Mouse (Mus musculus): ENCODE data around the gene Fancc.

Gene Fancc

DNA sequence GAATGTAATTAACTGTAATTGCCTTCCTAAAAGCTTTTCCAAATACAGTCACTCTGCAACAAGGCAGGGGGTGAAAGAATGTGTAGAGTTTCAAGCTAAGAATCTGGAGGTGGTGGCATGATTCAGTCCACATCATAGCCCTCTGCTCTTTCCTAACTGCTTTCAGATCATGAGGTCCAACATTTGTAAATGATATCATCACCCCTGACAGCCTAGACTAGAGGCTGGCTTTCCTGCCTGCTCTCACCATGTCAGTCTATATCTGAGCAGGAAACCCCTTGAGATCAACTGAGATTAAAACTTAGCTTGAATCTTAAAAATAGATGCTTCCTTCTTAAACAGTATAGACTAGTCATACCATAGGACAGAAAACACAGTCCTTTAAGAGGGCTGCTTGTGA is 75.9 kb downstream of the Fancc start:
- DNase-seq (ENCODE audit: low read depth, low spot score) = no peak

DNA sequence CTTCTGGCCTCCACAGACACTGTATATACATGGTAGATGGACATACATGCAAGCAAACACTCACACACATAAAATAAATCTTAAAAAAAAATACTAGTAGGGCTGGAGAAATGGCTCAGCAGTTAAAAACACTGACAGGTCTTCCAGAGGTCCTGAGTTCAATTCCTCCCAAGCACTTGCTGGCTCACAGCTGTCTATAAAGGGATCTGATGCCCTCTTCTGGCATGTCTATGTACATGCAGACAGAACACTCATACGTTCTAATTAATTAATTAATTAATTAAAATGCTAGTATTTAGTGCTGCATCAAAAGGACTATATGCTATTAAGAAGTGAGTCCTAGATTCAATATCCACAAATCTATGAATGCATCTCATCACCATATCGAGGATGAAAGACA is 78.9 kb downstream of the Fancc start:
- no peak for DNase-seq (ENCODE audit: low read depth, low spot score)

DNA sequence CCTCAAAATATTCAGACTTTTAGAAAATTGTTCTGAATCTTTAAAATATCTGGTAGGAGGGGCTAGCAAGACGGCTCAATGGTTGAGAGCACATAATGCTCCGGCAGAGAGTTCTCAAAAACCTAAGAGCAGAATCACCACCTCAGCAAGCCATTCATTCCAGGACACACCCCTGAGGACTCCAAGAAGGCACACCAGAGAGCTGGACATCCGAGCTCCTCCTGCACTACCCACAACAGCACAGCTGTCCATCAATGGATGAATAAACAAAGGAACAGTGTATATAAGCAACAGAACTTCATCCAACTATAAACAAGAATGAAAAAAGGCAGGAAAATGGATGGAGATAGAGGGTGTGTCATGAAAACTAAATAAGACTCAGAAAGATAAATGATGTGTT is 80.3 kb downstream of the Fancc start:
- DNase-seq (ENCODE audit: low read depth, low spot score) = no peak

DNA sequence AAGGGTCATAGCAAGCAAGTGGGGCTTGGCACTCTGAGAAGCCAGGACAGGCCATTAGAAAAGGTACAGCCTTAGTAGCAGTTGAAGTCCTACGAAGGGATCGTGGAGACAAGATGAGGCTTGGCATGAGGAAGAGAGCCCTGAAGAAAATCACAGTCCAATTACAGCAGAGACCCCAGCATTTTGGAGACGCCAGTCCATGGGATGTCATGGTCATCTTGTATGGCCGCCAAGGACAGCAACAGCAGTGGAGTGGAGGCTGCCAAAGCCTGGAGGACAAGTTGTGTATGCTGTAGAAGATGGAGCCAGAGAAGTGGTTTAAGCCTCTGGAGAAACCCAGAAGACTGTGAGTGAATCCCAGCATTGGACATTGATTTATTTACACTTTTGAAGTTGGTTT is 84.4 kb downstream of the Fancc start:
- no peak for DNase-seq (ENCODE audit: low read depth, low spot score)

DNA sequence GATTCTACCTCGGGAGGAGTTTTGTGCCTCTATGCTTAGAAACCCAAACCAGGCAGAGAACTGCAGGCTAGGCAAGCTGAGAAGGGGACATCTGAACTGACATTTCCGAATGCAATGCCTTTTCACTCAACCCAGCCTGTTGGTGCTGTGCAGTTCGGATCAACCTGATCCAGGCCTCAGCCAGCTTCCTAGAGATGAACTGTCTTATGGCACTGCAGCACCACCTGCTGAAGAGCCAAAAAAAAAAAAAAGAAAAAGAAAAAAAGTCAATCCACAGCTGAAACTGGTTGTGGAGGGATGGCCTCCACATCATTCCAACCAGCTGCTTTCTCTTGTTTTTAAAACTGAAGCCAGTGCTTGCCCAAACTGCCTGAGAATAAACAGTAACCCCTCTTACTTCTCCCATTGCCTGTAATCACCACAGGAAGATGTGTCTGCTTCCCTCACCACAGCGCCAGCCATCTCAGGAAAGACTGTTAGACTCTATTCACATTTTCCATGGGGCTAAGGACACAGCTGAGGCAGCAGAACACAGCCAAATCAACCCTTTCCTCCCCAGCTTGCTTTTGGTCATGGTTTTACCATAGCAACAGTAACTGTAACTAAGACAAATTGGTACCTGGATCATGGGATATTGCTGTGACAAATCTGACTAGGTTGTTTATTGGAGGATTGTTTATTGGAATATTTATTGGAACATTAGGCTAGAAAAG is 85.6 kb downstream of the Fancc start:
- DNase-seq (ENCODE audit: low read depth, low spot score) = no peak

DNA sequence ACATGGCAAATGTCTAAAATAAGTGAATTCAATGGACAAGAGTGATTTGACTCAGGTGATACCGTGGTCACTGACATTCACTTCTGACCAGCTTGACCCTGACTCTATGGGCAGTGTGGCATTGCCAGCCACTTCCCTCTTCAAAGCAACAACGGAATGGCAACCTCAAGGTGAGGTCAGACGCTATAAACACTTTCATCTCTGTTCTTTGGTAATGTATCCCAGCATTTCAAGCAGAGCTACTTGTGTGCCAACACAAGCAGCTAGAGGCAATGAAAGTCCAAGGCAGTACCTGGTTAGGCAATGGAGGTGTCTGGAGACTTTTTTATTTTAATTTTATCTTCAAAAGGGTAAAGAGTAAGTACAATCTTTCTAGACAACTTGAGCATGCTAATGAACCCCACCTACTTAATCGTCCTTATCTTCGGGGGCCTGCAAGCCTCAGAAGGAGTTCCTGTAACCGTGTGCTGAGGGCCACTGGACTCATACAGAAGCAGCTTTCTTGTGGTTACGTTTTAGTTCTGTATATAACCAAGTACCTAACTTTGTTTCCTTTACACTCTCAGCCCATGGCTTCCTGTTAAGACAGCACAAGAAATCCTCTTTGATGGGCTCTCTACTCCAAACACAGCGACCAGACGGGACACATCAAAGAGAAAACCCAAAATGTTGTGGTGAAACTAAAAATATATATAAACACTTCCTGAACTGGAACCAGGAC is 86.3 kb downstream of the Fancc start:
- DNase-seq (ENCODE audit: low read depth, low spot score) = no peak

DNA sequence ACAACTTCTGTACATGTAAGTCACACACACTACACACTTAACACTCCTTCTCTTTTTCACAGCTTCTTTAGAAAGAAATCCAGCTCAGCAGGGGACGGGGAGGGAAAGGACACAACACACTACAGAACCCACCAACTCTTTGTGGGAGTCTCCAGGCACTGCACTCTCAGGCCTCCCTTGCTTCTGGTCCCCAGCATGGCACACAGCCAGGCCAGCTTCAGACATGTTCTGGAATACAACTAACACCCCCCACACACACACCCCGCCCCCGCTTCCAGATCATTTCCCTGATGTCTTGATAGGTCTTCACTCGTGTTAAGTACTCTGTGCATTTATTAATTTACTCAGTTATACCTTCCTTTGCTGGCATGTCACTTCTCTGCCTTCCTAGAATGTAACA is 91.9 kb downstream of the Fancc start:
- no peak for DNase-seq (ENCODE audit: low read depth, low spot score)

DNA sequence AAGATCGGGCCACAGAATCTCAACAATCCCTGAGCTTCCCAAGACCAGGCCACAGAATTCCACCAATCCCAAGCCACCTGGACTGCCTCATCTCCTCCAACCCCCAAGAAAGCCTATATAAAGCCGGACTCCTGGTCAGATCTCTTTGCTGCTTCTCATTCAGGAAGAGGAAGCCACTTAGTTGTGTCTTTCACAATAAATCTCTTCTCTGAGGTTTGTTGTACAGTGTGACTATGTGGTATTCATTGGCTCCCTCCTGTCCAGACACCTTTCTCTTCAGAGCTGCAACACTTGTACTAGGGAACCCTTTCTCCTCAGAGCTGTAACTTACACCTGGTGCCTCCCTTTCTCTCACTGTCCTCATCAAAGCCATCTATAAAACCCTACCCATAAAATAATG is 92.4 kb downstream of the Fancc start:
- no peak for DNase-seq (ENCODE audit: low read depth, low spot score)

DNA sequence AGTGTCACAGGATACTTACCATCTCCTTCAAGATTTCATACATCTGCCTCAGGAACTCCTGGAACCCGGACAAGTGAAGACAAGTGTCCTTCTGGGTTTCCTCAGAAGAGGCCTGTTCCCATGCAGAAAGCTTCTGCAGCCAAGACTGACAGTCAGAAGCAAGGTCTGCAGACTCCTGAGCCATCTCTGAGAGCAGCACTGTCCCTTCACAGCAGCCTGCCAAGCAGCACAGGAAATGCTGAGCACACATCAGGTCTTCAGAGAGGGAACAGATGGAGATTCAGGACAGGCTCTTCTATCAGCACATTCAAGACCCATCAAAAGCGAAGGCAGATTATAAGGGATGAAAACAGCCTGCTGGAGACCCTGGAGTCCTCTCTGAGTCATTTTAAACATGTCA is 94.3 kb downstream of the Fancc start:
- no peak for DNase-seq (ENCODE audit: low read depth, low spot score)

DNA sequence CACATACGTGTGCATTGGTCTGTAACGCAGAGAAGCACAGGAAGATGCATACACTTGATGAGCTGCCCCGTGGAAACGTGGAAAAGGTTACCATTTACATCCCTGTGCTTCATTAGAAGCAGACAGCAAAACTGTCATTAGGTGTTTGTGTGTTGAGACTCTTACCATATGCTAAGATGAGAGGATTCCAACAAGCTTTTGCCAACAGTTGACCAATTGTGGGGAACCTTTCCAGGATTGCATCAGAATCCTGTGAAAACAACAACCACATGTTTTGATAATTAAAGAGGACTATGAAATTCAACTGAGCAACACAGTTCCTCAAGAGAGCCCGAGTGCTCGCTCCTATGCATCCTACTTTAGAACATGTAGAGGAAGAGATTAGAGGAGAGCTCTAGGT is 97.0 kb downstream of the Fancc start:
- no peak for DNase-seq (ENCODE audit: low read depth, low spot score)

DNA sequence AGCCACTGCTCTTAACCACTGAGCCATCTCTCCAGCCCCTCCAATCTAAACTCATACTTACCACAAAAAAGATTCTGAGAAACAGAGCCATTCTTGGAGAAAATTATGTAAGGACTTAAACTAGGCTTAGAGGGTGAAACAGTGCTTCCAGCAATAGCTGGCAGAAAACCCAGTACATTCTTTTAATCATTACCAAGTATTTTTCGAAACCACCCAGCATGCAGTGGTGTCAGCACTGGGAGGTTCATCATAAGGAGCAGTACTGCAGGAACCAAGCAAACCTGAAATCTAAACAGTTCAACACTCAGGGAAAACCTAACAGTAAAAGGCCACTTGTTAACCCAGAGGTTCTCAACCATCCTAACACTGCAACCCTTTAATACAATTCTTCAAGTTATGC is 99.7 kb downstream of the Fancc start:
- no peak for DNase-seq (ENCODE audit: low read depth, low spot score)

DNA sequence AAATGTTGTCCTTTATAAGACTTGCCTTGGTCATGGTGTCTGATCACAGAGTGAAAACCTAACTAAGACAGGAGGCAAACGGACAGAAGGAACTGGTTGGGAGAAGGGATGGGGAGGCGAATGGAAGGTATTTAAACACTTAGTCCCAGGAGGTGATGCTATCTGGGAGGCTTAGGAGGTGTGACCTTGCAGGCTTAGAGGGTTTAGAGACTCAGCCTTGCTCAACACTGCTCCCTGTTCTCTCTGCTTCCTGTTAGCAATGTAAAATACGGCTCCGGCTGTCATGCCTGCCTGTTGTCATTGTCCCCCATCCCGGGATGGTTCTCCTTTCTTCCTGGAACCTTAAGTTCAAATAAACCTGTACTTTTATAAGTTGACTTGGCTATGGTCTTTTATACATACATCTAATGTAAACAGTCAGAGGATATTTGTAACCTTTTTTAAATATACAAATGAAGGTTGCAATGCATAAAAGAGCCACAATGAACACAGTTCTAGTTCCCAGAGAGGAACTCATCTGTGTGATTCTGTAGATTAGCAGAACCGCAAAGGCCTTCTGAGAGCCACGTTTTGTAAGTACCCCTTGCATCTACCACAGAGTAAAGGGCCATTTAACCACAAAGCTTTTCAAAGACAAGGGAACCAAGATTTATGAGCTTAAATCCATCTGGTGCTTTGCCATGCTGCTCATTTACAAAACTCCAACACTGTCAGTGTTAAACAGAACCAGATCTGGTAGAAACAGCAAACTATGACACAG is 102.6 kb downstream of the Fancc start:
- DNase-seq (ENCODE audit: low read depth, low spot score) = no peak

DNA sequence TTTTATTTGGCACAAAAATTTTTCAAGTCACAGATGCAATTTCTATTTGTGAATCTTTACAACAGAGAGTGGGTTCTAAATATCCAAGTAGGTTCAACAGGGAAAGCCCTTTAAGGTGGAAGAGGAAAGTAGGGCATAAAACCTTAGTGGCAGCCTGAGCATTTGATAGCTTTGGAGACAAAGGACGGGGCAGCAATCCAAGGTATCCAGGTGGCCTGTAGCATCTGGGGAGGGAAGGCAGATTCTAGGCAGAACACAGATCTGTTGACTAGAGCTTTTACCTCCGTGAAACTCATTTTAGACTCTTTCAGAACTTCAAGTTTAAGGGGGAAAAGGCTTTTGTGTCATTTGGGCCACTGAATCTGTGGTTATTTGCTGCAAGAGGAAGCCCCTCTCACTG is 111.8 kb downstream of the Fancc start:
- no peak for DNase-seq (ENCODE audit: low read depth, low spot score)

DNA sequence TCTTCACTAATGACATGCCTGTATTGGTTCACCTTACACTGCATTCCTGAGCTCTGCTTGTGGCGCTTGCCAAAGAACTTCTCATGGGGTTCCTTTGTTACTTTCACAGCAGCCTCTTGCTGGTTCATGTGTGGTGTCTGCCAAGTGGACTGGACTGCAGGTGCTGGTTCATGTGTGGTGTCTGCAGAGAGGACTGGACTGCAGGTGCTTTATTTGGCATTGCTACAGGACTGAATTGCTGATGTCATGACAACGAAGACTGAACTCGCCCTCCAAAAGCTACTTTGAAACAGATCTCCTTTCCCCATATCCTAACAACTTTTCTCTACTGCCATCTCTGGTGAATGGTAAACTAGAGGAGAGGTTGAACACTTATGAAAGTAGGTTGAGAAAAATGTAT is 112.3 kb downstream of the Fancc start:
- no peak for DNase-seq (ENCODE audit: low read depth, low spot score)

DNA sequence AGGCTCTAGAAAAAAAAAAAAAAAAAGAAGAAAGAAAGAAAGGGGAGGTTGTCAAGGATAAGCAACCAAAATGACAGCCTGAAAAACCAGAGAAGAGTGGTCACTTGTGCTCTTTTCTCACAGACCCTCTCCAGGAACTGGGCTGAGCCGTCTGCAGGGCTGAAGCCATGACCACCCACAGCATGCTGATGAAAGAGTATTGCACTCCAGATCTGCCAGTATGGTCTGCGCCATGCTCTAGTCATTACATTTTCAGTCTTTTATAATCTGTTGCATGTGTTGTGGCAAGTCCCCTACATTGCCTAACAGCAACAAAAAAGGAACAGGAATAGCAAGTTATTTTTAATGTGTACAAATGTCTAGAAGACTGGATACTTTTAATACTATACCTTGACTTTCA is 114.9 kb downstream of the Fancc start:
- no peak for DNase-seq (ENCODE audit: low read depth, low spot score)

DNA sequence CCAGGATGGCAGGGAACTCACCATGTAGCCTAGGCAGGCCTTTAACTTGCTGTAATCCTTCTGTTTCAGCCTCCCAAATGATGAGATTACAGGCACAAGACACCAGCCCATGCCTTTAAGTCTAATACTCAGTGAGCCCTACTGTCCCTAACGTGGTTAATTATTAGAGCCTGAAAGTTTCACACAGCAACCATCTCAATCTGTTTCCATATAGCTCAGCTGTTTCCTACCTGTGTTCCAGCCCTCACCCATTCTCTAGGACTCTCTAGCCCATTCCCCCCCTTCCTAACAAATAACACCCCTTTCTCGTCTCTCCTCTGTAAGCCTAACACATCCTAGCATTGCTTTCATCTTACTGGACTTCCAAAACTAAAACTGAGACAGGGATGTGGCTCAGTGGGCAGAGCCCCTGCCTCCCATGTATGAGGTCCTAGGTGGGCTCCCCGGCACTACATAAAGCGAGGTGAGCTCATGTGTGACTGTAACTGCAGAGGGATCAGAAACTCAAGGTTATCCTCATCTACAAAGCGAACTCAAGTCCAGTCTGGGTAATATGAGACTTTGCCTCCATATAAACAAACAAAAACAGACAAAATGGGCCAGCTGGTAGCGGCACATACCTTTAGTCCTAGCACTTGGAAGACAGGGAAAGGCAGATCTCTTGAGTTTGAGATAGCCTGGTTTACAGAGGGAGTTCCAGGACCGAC is 123.5 kb downstream of the Fancc start:
- no peak for DNase-seq (ENCODE audit: low read depth, low spot score)

DNA sequence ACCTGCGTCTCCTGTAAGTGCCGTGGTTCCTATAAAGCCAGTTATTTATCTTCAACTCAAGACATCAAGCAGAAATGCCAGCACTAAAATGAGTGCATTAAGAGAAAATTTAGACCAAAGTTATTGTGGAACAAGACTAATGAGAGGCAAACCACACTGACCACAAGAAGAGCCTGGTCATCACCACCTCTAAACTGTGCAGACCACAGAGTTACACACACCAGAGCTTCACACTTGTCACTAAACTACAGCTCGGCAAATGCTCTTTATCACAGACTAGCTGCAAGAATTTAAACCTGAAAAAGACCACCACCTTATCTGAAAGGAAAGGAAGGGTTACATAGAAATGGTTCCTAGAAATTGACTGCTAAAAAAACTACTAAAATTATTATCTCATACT is 135.3 kb downstream of the Fancc start:
- DNase-seq (ENCODE audit: low read depth, low spot score) = no peak

DNA sequence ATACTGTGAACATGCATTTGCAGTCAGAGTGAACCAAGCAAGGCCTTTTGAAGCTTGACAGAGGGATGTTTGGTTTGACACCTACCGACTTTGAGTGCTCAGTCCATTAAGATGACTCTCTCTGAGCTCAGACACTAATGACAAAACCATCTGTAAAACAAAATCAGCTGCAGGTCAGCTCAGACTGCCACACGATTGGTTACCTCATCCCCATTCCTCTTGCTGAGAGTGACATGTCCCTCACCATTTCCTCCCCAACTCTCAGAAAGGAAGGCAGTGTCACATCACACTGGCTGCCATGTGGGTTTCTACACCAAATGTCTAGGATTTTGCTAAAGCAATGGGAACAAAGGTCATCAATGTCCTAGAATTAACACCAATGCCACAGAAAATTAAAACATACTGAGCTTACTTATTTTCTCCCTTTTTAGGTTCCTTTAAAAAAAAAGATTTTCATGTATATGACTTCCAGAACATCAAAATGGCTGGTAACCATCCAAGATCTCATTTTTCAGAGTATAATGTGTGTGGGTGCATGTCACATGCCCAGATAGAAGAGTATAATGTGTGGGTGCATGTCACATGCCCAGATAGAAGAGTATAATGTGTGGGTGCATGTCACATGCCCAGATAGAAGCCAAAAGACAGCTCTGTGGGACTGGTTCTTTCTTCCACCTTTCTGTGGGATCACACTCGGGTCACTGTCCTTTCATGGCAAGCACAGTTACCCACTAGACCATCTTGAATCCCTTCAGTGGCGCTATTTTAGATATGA is 136.8 kb downstream of the Fancc start:
- DNase-seq (ENCODE audit: low read depth, low spot score) = no peak

DNA sequence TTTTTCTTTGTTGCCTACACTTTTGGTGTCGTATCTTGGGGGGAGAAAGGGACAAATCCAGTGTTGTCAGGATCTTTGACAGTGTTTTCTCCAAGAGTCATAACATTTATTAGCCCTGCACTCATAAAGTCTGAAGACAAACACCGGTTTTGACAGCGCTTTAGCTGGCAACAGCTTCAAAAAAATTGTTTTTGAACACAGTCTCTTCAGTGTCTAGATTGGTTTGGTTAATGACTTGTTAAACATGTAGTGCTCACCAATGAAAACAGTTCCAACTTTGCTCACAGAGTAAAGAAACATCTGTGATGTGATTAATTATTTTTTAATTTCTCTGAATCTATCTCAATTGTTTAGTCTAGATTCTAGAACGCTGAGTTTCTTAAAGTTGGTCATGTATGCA is 137.7 kb downstream of the Fancc start:
- no peak for DNase-seq (ENCODE audit: low read depth, low spot score)

DNA sequence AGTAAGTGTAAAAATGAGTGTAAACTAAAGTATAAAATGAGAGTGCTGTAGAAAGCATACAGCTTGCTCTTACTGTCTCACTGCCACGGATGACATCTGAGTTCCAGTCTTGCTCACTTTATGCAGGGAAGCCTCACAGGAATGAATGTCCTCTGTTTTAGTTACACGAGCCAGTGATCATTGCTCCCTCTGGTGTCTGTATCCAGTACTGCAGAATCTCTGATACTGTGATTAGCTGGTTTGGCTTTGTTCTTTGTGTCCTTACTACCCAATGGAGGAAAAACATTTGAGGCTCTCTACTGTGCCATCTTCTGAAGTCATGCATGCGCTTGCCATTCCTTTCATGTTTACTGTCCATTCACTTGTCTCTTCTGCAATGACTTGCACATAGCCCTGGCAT is 140.5 kb downstream of the Fancc start:
- DNase-seq (ENCODE audit: low read depth, low spot score) = peak; percentile 84

DNA sequence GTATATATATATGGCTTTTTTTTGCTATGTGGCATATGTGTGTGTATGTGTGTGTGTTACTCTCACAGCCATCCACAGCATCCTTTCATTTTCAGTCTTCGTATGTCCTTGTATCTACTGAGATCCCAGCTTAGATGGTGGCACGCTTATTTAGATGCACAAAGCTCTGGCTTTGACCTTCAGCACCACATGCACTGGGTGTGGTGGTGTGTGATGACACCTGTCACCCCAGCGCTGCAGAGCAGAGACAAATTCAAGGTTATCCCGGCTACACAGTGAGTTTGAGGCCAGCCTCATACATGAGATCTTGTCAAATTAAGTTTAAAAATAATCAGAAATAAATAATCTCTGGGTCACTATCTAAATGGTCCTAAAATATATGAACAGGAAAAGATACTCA is 141.0 kb downstream of the Fancc start:
- peak; percentile 36 for DNase-seq (ENCODE audit: low read depth, low spot score)

All from R1 (cell line).